Mouse (Mus musculus) C3H10T1/2 (cell line): ENCODE measurements around the gene Acp5. TPM values are rescaled to one million over a fixed set of nuclear protein-coding genes. Genes with fewer than 3 reads are reported as not detected.

Experiments
- polyA plus RNA-seq, 2 experiments: library from polyadenylated mRNA; unstranded; fragments of >200 nt; fragmentation: generic; extraction: Trizol; gene quantifications; one replicate each; pipeline ENCODE4 v1.2.1; 2012; ENCODE audit warnings: missing spikeins in 2 of 2

Gene Acp5
- polyA plus RNA-seq = not detected

GRCm38 (mm10) chr9:22135644-22136390 lies at the start of gene Acp5:
Gene Acp5 (minus strand): TSS chr9:22135711.

GRCm38 (mm10) chr9:22156497-22157245 lies 21.2 kb upstream of the Acp5 start, which contains the start of gene Pigyl:
Gene Pigyl (plus strand): TSS chr9:22156846.

GRCm38 (mm10) chr9:22116740-22117426 lies 18.6 kb downstream of the Acp5 start, which contains the start of gene Elof1:
Gene Elof1 (minus strand): TSS chr9:22117172.

DNA sequence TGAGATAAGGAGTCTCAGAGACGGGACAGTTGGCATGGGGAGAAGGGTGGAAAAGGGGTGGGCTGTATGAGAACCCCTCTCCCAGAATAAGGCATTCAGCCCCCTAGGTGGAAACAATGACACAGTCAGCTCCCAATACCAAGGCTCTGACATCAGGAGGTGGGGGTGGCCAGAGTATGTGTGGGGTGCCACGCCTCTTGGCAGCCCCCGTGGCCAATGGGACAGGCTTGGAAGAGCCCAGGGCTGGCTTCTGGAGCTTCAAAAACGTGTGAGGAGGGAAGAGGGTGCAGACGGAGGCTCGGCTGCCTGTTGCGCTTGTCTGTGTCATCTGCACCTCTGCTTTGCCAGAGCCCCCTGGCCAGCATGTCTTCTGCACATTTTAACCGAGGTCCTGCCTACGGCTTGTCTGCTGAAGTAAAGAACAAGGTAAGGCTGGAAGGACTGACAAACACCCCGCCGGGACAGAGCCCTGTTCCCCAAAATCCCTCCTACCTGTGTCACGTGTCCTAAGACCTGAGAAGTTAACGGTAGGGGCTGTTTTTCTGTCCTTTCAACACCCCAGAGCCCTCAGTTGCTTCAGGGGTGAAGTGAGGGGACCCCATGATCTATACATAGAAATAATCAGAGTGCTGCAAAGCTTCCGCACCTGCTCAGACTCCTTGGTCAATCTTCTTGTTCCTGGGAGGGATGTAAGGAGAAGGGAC lies 36.4 kb downstream of the Acp5 start, which contains the start of gene Cnn1:
TSS of gene Cnn1 (plus strand) at position 224 of the 704 bp plus-strand sequence.

GRCm38 (mm10) chr9:22085022-22085834 lies 50.3 kb downstream of the Acp5 start, which contains the start of gene Ecsit:
Gene Ecsit (minus strand): TSS chr9:22085438.

Other genes starting within 250 kb of the Acp5 start
- 10 to 100 TPM in 1 of 2 experiments, 1 to 10 TPM in 1; 2.4 to 10.6 TPM for gene Rab3d, start 217.5 kb downstream of the Acp5 start, polyA plus RNA-seq
- 1 to 10 TPM; 2.1 to 6.2 TPM for gene Ccdc159, start 208.2 kb downstream of the Acp5 start, polyA plus RNA-seq
- 100 to 1,000 TPM in 1 of 2 experiments, 10 to 100 TPM in 1; 68.4 to 138 TPM for gene Tmem205, start 208.2 kb downstream of the Acp5 start, polyA plus RNA-seq
- gene Plppr2, start 198.7 kb downstream of the Acp5 start, polyA plus RNA-seq = 10 to 100 TPM; 10.1 to 21.5 TPM
- gene Swsap1, start 180.0 kb downstream of the Acp5 start, polyA plus RNA-seq = 1 to 10 TPM; 6.5 to 8.7 TPM
- gene Epor, start 172.2 kb downstream of the Acp5 start, polyA plus RNA-seq = under 1 TPM; 0.04 to 0.52 TPM
- gene Rgl3, start 146.3 kb downstream of the Acp5 start, polyA plus RNA-seq = 10 to 100 TPM in 1 of 2 experiments, 1 to 10 TPM in 1; 4.1 to 10.4 TPM
- gene Ccdc151, start 133.1 kb downstream of the Acp5 start, polyA plus RNA-seq = 1 to 10 TPM in 1 of 2 experiments, under 1 TPM in 1; 0.64 to 1.9 TPM
- gene Prkcsh, start 132.9 kb downstream of the Acp5 start, polyA plus RNA-seq = 100 to 1,000 TPM; 110 to 200 TPM
- gene Elavl3, start 83.7 kb downstream of the Acp5 start, polyA plus RNA-seq = under 1 TPM in 1 of 2 experiments, not detected in 1; 0.05 TPM
- not detected for gene Gm49318, start 64.5 kb downstream of the Acp5 start, polyA plus RNA-seq
- gene Zfp653, start 64.3 kb downstream of the Acp5 start, polyA plus RNA-seq = 10 to 100 TPM in 1 of 2 experiments, 1 to 10 TPM in 1; 4.2 to 10.3 TPM
- 10 to 100 TPM; 15.6 to 33.1 TPM for gene Ecsit, start 50.3 kb downstream of the Acp5 start, polyA plus RNA-seq
- under 1 TPM; 0.05 to 0.18 TPM for gene Cnn1, start 36.5 kb downstream of the Acp5 start, polyA plus RNA-seq
- 100 to 1,000 TPM; 183 to 259 TPM for gene Elof1, start 18.5 kb downstream of the Acp5 start, polyA plus RNA-seq
- gene Pigyl, start 21.1 kb upstream of the Acp5 start, polyA plus RNA-seq = 10 to 100 TPM; 51.2 to 91.4 TPM
- not detected for gene Zfp872, start 52.4 kb upstream of the Acp5 start, polyA plus RNA-seq
- 1 to 10 TPM; 1.4 to 5.2 TPM for gene Zfp809, start 90.0 kb upstream of the Acp5 start, polyA plus RNA-seq
- under 1 TPM; 0.06 to 0.71 TPM for gene Zfp599, start 124.2 kb upstream of the Acp5 start, polyA plus RNA-seq
- under 1 TPM in 1 of 2 experiments, not detected in 1; 0.04 TPM for gene Zfp810, start 171.9 kb upstream of the Acp5 start, polyA plus RNA-seq